Mouse (Mus musculus): ENCODE measurements at regions not wholly inside any gene's neighbourhood (a gene's known extent, or its start where the extent isn't known, plus 50 kb on each side); places are given as distances from the start of the nearest gene placed in this dataset.

GRCm38 (mm10) chr12:14032363-14032762, 119.5 kb downstream of the Fam84a start:
- no peak for TF ChIP-seq POLR2A (IDR thresholded peaks at IDR 0.05; ENCODE audit: extremely low read depth, insufficient read depth, low read length)
- TF ChIP-seq CTCF (IDR thresholded peaks at IDR 0.05; ENCODE audit: extremely low read depth, insufficient read depth, low read length) = no peak

All from cortical plate, adult 2 months (tissue).